Mouse (Mus musculus): ENCODE data around the gene Lyl1. TPM values are rescaled to one million over a fixed set of nuclear protein-coding genes. Genes with fewer than 3 reads are reported as not detected.
A peak's percentile ranks its signal among the peaks of the same experiment; 100 is the strongest.

The Lyl1 gene
- total and polyA plus RNA-seq, 2 experiments from 2014 or later, result 2.5 to 2.7 TPM

DNA sequence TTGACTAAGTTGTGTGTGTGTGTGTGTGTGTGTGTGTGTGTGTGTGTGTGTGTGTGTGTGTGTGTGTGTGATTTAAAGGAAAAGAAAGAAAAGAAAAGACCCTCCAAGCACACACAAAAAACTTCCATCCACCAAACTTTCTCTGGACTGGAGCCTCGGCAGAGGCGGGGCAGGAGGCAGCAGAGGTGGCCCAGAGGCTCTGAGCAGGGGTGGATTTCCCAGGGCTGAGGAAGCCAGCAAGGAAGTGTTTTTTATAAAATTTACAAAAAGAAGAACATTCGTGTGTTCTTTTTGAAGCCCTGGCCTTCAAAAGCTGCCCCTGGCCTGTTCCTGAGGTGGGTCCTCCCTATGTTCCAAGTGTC, 11.5 kb downstream of the Lyl1 start:
- ATAC-seq (no peak), DNase-seq (no peak)
- Histone ChIP-seq H3K4me2 (ENCODE audit: low read depth) (no peak overlapping the region), H3K9ac (no peak overlapping the region), H3K9me3 (ENCODE audit: low read length) (no peaks in the 10 kb centered on the region), H3K36me3 (ENCODE audit: insufficient read depth) (peaks cover 31% of the 10 kb centered on the region), H3K27ac (ENCODE audit: low read depth, low read length) (peak overlapping the region; percentile 77), H3K4me3 (ENCODE audit: low read depth, low read length) (no peak overlapping the region), H3K4me1 (ENCODE audit: insufficient read depth) (peaks cover 14% of the 10 kb centered on the region), H3K27me3 (ENCODE audit: insufficient read depth, low read length) (0 out of 2 replicates have a peak, but pooled peaks cover 3% of the 10 kb centered on the region)
- 8% methylated on average over 3 of the region's 3 CpGs for WGBS
- no peak for TF ChIP-seq CTCF (IDR thresholded peaks at IDR 0.05; ENCODE audit: low read depth)

DNA sequence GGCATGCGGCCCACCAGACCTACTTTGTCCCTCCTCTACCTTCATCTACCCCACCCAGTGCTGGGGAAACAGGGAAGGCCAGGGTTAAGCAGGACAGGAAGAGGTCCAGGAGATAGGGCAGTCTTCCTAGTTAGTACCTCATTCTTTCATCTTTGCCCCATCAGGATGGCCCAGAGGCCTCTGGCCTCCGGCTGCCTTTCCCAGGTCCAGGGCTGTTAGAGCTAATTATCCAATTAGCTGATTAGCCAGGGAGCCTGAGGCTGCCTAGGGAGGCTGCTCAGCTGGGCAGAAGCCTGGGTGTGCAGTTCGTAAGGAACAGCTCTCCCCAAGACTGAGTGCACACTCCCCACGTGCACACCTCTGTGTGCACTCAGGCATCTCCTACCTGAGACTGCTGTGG, 12.1 kb downstream of the Lyl1 start:
- DNase-seq, result peak; percentile 38
- peak overlapping the region; percentile 22; the same call in 1 of the 2 replicates for H3K9ac ChIP-seq
- H3K4me1 ChIP-seq (ENCODE audit: insufficient read depth), result peaks cover 9% of the 10 kb centered on the region
- no peak for ATAC-seq
- no peak overlapping the region for H3K4me2 ChIP-seq (ENCODE audit: low read depth)
- H3K27me3 ChIP-seq (ENCODE audit: insufficient read depth, low read length), result no peaks in the 10 kb centered on the region
- peaks cover 27% of the 10 kb centered on the region for H3K36me3 ChIP-seq (ENCODE audit: insufficient read depth)
- H3K9me3 ChIP-seq (ENCODE audit: low read length), result no peaks in the 10 kb centered on the region
- TF ChIP-seq CTCF (IDR thresholded peaks at IDR 0.05; ENCODE audit: low read depth), result no peak
- H3K27ac ChIP-seq (ENCODE audit: low read depth, low read length), result peak overlapping the region; percentile 77
- 32% methylated on average over 4 of the region's 4 CpGs for WGBS
- no peak overlapping the region for H3K4me3 ChIP-seq (ENCODE audit: low read depth, low read length)

DNA sequence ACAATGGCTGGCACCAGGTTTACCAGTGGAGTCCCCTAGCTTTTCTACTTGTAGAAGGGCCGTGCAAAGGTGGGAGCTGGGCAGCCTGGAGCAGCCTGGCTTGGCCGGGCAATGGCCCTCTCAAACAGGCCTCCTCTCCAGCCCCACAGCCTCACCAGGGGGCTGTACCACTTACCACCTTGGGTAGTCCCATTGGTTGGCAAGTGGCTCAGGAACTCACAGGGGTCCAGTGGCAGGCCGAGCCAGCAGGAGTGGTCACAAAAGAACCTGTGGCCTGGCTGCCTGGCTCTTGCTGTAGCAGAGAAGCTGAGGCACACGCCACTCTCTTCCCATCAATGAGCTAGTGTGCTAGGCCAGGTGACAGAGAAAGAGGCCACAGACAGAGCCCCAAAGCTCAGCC, 12.9 kb downstream of the Lyl1 start:
- Histone ChIP-seq H3K36me3 (ENCODE audit: insufficient read depth) (peaks cover 30% of the 10 kb centered on the region), H3K9ac (peak overlapping the region; percentile 22; the same call in 1 of the 2 replicates), H3K4me3 (ENCODE audit: low read depth, low read length) (no peak overlapping the region), H3K4me2 (ENCODE audit: low read depth) (no peak overlapping the region), H3K4me1 (ENCODE audit: insufficient read depth) (peaks cover 5% of the 10 kb centered on the region), H3K27me3 (ENCODE audit: insufficient read depth, low read length) (no peaks in the 10 kb centered on the region), H3K27ac (ENCODE audit: low read depth, low read length) (peak overlapping the region; percentile 77), H3K9me3 (ENCODE audit: low read length) (no peaks in the 10 kb centered on the region)
- no peak for ATAC-seq
- 36% methylated on average over 4 of the region's 4 CpGs for WGBS
- no peak for TF ChIP-seq CTCF (IDR thresholded peaks at IDR 0.05; ENCODE audit: low read depth)
- peak; percentile 20 for DNase-seq

- Histone ChIP-seq H3K4me3 (ENCODE audit: low read depth, low read length) (no peak overlapping the region), H3K4me1 (ENCODE audit: insufficient read depth) (peaks cover 5% of the 10 kb centered on the region), H3K27me3 (ENCODE audit: insufficient read depth, low read length) (no peaks in the 10 kb centered on the region), H3K9me3 (ENCODE audit: low read length) (no peaks in the 10 kb centered on the region), H3K4me2 (ENCODE audit: low read depth) (no peak overlapping the region; the same call in 1 of the 2 replicates), H3K9ac (peak overlapping the region; percentile 39; the same call in 1 of the 2 replicates), H3K27ac (ENCODE audit: low read depth, low read length) (peak overlapping the region; percentile 80), H3K36me3 (ENCODE audit: insufficient read depth) (peaks cover 48% of the 10 kb centered on the region)
- peak; percentile 33 for DNase-seq
- no peak for ATAC-seq
- no peak for TF ChIP-seq CTCF (IDR thresholded peaks at IDR 0.05; ENCODE audit: low read depth)
- WGBS, result 15% methylated on average over 27 of the region's 27 CpGs
Measured at GRCm38 (mm10) chr8:84715893-84716468, 14.7 kb downstream of the Lyl1 start.

DNA sequence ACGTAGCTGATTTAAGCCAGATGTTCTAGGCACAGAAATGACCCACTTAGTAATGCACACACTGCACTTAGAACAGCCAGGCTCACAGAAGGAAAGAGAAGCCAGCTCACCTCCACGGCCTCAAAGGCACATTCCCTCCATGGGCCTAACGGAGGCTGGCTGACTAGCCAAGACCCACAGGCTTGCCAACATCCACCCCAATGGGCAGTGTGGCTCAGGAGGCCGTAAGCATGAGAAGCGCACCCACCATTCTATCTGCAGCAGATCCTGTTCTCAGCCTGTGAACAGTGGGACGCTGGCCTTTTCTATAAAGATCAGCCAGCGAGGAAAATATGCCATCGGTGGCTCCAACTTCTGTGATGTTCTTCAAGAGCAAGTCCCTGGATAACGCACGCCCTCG, 15.5 kb downstream of the Lyl1 start:
- peak overlapping the region; percentile 57 for H3K27ac ChIP-seq (ENCODE audit: low read depth, low read length)
- no peak for ATAC-seq
- WGBS, result 62% methylated on average over 11 of the region's 11 CpGs
- H3K4me2 ChIP-seq (ENCODE audit: low read depth), result no peak overlapping the region
- peaks cover 56% of the 10 kb centered on the region for H3K36me3 ChIP-seq (ENCODE audit: insufficient read depth)
- peaks cover 5% of the 10 kb centered on the region for H3K4me1 ChIP-seq (ENCODE audit: insufficient read depth)
- DNase-seq, result no peak
- TF ChIP-seq CTCF (IDR thresholded peaks at IDR 0.05; ENCODE audit: low read depth), result no peak
- H3K9ac ChIP-seq, result no peak overlapping the region
- no peaks in the 10 kb centered on the region for H3K9me3 ChIP-seq (ENCODE audit: low read length)
- H3K4me3 ChIP-seq (ENCODE audit: low read depth, low read length), result no peak overlapping the region
- H3K27me3 ChIP-seq (ENCODE audit: insufficient read depth, low read length), result no peaks in the 10 kb centered on the region

DNA sequence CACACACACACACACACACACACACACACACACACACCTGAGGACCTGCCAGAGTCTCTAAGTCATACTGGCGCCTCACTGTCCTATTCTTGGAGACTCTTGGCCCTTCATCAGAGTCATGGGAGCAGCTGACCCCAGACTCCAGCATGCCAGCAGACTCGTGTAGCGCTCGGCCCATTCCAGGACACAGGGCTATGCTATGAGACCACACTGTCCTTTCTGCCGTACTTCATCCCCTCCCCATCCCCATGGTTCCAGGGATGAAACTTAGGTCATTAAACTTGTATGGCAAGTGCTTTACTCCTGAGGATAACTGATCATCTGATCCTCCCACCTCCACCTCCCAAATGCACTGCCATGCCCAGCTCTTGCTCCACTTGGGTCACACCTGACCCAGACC, 17.2 kb downstream of the Lyl1 start:
- ATAC-seq, result no peak
- WGBS, result 91% methylated on average over 5 of the region's 5 CpGs

GRCm38 (mm10) chr8:84718959-84719690, 17.9 kb downstream of the Lyl1 start:
- ATAC-seq (no peak), DNase-seq (no peak)
- Histone ChIP-seq H3K27me3 (ENCODE audit: insufficient read depth, low read length) (no peaks in the 10 kb centered on the region), H3K4me3 (ENCODE audit: low read depth, low read length) (no peak overlapping the region), H3K9me3 (ENCODE audit: low read length) (no peaks in the 10 kb centered on the region), H3K4me2 (ENCODE audit: low read depth) (no peak overlapping the region), H3K9ac (no peak overlapping the region), H3K4me1 (ENCODE audit: insufficient read depth) (peaks cover 15% of the 10 kb centered on the region), H3K27ac (ENCODE audit: low read depth, low read length) (no peak overlapping the region), H3K36me3 (ENCODE audit: insufficient read depth) (peaks cover 60% of the 10 kb centered on the region)
- TF ChIP-seq CTCF (IDR thresholded peaks at IDR 0.05; ENCODE audit: low read depth), result no peak
- WGBS, result 78% methylated on average over 5 of the region's 5 CpGs

More for the DNA sequence above, 17.2 kb downstream of the Lyl1 start:
- Histone ChIP-seq H3K27ac (ENCODE audit: low read depth, low read length) (no peak overlapping the region), H3K4me3 (ENCODE audit: low read depth, low read length) (no peak overlapping the region), H3K36me3 (ENCODE audit: insufficient read depth) (peaks cover 60% of the 10 kb centered on the region), H3K9ac (no peak overlapping the region), H3K4me2 (ENCODE audit: low read depth) (no peak overlapping the region), H3K9me3 (ENCODE audit: low read length) (no peaks in the 10 kb centered on the region), H3K27me3 (ENCODE audit: insufficient read depth, low read length) (no peaks in the 10 kb centered on the region), H3K4me1 (ENCODE audit: insufficient read depth) (peaks cover 13% of the 10 kb centered on the region)
- TF ChIP-seq CTCF (IDR thresholded peaks at IDR 0.05; ENCODE audit: low read depth), result no peak
- no peak for DNase-seq
